17 mouse cellular contexts compared by ENCODE assay signal in genomic region chr1:134342781-134343310, GRCm38 (mm10). TPM values are rescaled to one million over a fixed set of nuclear protein-coding genes. Genes with fewer than 3 reads are reported as not detected.
A peak's percentile ranks its signal among the peaks of the same experiment; 100 is the strongest.
DNase-seq lines count a peak whose midpoint lies in the region; ATAC-seq and TF ChIP-seq lines count a peak whose summit lies in the region.
"Had no signal": no experiment of that assay in that cellular context is flagged by ENCODE, and none has a peak within 500 bp of the region (broad histone marks: within the 10 kb centered on the region; RNA-seq: fewer than 3 reads in every experiment).

No protein-coding gene starts in this region.

- TF ChIP-seq CTCF in cerebellum, adult 2 months (IDR thresholded peaks at IDR 0.05; ENCODE audit: borderline replicate concordance, insufficient read depth, low read depth, low read length): no peak

- H3K27ac ChIP-seq in cerebellum, adult 2 months (ENCODE audit: insufficient read depth, low read length): peak overlapping the region; percentile 94
- peak overlapping the region; percentile 91 for H3K27ac ChIP-seq in heart, embryonic 13.5 days (replicated peaks)
- no peak overlapping the region for H3K27ac ChIP-seq in neural tube, embryonic 13.5 days (replicated peaks)
- H3K27ac ChIP-seq: embryonic facial prominence, embryonic 12.5 days; liver, embryonic 15.5 days had no signal

- WGBS in cerebellum, adult 2 months: 16% methylated on average over 8 of the region's 8 CpGs
- 52% methylated on average over 8 of the region's 8 CpGs for WGBS in heart, embryonic 13.5 days
- WGBS in neural tube, embryonic 13.5 days: 85% methylated on average over 8 of the region's 8 CpGs

- peak overlapping the region; percentile 89 for H3K4me2 ChIP-seq in heart, embryonic 13.5 days
- H3K4me2 ChIP-seq in neural tube, embryonic 13.5 days: peak overlapping the region; percentile 79
- H3K4me2 ChIP-seq: liver, embryonic 15.5 days had no signal

- no peaks in the 10 kb centered on the region for H3K27me3 ChIP-seq in cerebellum, adult 2 months (ENCODE audit: control insufficient read depth, insufficient read depth, low read length)
- H3K27me3 ChIP-seq in heart, embryonic 13.5 days (replicated peaks): no peaks in the 10 kb centered on the region
- 0 out of 2 replicates have a peak, but pooled peaks cover 4% of the 10 kb centered on the region for H3K27me3 ChIP-seq in neural tube, embryonic 13.5 days
- H3K27me3 ChIP-seq: embryonic facial prominence, embryonic 12.5 days had no signal

- ATAC-seq in heart, embryonic 13.5 days (ENCODE audit: extremely low read depth, insufficient number of reproducible peaks, low FRiP score, low TSS enrichment): no peak
- ATAC-seq in neural tube, embryonic 13.5 days (ENCODE audit: low read depth): no peak
- ATAC-seq: inflammation-experienced regulatory T-cells, adult 6 months had no signal

- intact Hi-C loops in heart, postnatal 25 days (cut with DNase I): no loop called here

- H3K9me3 ChIP-seq in heart, embryonic 13.5 days: no peaks in the 10 kb centered on the region
- H3K9me3 ChIP-seq in neural tube, embryonic 13.5 days: no peaks in the 10 kb centered on the region
- H3K9me3 ChIP-seq: embryonic facial prominence, embryonic 12.5 days; liver, embryonic 15.5 days had no signal

- TF ChIP-seq POLR2A in cerebellum, adult 2 months (IDR thresholded peaks at IDR 0.05; ENCODE audit: borderline replicate concordance, insufficient read depth, low read length): no peak

- H3K9ac ChIP-seq in heart, embryonic 13.5 days: peak overlapping the region; percentile 83
- H3K9ac ChIP-seq in neural tube, embryonic 13.5 days: no peak overlapping the region
- H3K9ac ChIP-seq: embryonic facial prominence, embryonic 12.5 days; liver, embryonic 15.5 days had no signal

- DNase-seq in cerebellum, adult 2 months: peak; percentile 48 to 60
- no peak for DNase-seq in cerebellum, adult 11 months
- DNase-seq in heart, postnatal 25 days (ENCODE audit: low spot score): no peak
- DNase-seq in neural tube, embryonic 10.5 days (ENCODE audit: extremely low spot score, low spot score): no peak
- DNase-seq in adrenal gland, postnatal 36 days: no peak
- no peak for DNase-seq in spleen, adult 18-20 months
- DNase-seq: kidney, postnatal 36 days; right cerebral cortex, postnatal 25 days had no signal

- peak overlapping the region; percentile 86 for H3K4me3 ChIP-seq in cerebellum, adult 2 months (replicated peaks; ENCODE audit: insufficient read depth, low read depth, low read length)
- H3K4me3 ChIP-seq in heart, embryonic 13.5 days: peak overlapping the region; percentile 60
- H3K4me3 ChIP-seq in neural tube, embryonic 13.5 days: peak overlapping the region; percentile 53; the same call in 1 of the 2 replicates
- H3K4me3 ChIP-seq: liver, embryonic 15.5 days had no signal

- peaks cover 21% of the 10 kb centered on the region for H3K36me3 ChIP-seq in heart, embryonic 13.5 days
- peaks cover 20% of the 10 kb centered on the region for H3K36me3 ChIP-seq in neural tube, embryonic 13.5 days

- H3K4me1 ChIP-seq in cerebellum, adult 2 months (ENCODE audit: control insufficient read depth, insufficient read depth, low read length): peaks cover 17% of the 10 kb centered on the region
- H3K4me1 ChIP-seq in heart, embryonic 13.5 days: peaks cover 74% of the 10 kb centered on the region
- peaks cover 30% of the 10 kb centered on the region for H3K4me1 ChIP-seq in neural tube, embryonic 13.5 days (replicated peaks)
- H3K4me1 ChIP-seq: embryonic facial prominence, embryonic 12.5 days had no signal

RNA-seq across cellular contexts. Expression of gene Ppfia4, which starts 10.1 kb away (rescaled TPM):
- 192 and 220 TPM in 2 replicates for polyA plus RNA-seq in cerebellum, adult 2 months (2012; rRNA removed)
- polyA plus RNA-seq in heart, embryonic 13.5 days (2015; fragmentation: Nextera tagmentation; extraction: Ambion mirVana): 10.9 and 12.6 TPM in 2 replicates
- total RNA-seq in heart, postnatal 25 days (2021): 1 to 10 TPM; 1.6 to 1.9 TPM
- 10.9 and 11.7 TPM in 2 replicates for polyA plus RNA-seq in neural tube, embryonic 13.5 days (2015; fragmentation: Nextera tagmentation; extraction: Ambion mirVana)
- total RNA-seq in adrenal gland, postnatal 36 days (2021): 1 to 10 TPM in 1 of 2 experiments, under 1 TPM in 1; 0.60 to 1.1 TPM

RNA-seq across cellular contexts. Expression of gene Tmem183a, which starts 18.9 kb away (rescaled TPM):
- polyA plus RNA-seq in cerebellum, adult 2 months (2012; rRNA removed): 66.2 and 68.4 TPM in 2 replicates
- polyA plus RNA-seq in heart, embryonic 13.5 days (2015; fragmentation: Nextera tagmentation; extraction: Ambion mirVana): 54.0 and 63.0 TPM in 2 replicates
- total RNA-seq in heart, postnatal 25 days (2021): 10 to 100 TPM; 19.4 to 19.8 TPM
- polyA plus RNA-seq in neural tube, embryonic 13.5 days (2015; fragmentation: Nextera tagmentation; extraction: Ambion mirVana): 105 and 117 TPM in 2 replicates
- 10 to 100 TPM; 49.2 to 52.6 TPM for total RNA-seq in adrenal gland, postnatal 36 days (2021)

RNA-seq across cellular contexts. Expression of gene 4933406M09Rik, which starts 42.9 kb away (rescaled TPM):
- not detected in 2 replicates for polyA plus RNA-seq in cerebellum, adult 2 months (2012; rRNA removed)
- polyA plus RNA-seq in heart, embryonic 13.5 days (2015; fragmentation: Nextera tagmentation; extraction: Ambion mirVana): not detected in 2 replicates
- not detected for total RNA-seq in heart, postnatal 25 days (2021)
- polyA plus RNA-seq in neural tube, embryonic 13.5 days (2015; fragmentation: Nextera tagmentation; extraction: Ambion mirVana): not detected in 2 replicates
- total RNA-seq in adrenal gland, postnatal 36 days (2021): not detected
- total RNA-seq: left cerebral cortex, adult 8-10 months had no signal
- polyA plus RNA-seq: embryonic facial prominence, embryonic 12.5 days; G1E; inflammation-experienced regulatory T-cells, adult 6 months; liver, embryonic 15.5 days; stomach, embryonic 14.5 days had no signal

RNA-seq across cellular contexts. Expression of gene Myog, which starts 53.1 kb away (rescaled TPM):
- 0.06 TPM in 1 of 2 replicates, not detected in the other for polyA plus RNA-seq in cerebellum, adult 2 months (2012; rRNA removed)
- 1.5 and 3.5 TPM in 2 replicates for polyA plus RNA-seq in heart, embryonic 13.5 days (2015; fragmentation: Nextera tagmentation; extraction: Ambion mirVana)
- total RNA-seq in heart, postnatal 25 days (2021): not detected
- polyA plus RNA-seq in neural tube, embryonic 13.5 days (2015; fragmentation: Nextera tagmentation; extraction: Ambion mirVana): 5.2 and 21.7 TPM in 2 replicates
- total RNA-seq in adrenal gland, postnatal 36 days (2021): not detected
- total RNA-seq: G1E; left cerebral cortex, adult 8-10 months; neutrophil, adult 5-6 weeks had no signal
- polyA plus RNA-seq: G1E; inflammation-experienced regulatory T-cells, adult 6 months had no signal

Comparison
In these comparisons a context has a peak if more than half of its experiments do, and no peak if none do; other contexts are left out.
1. DNase-seq: peak in cerebellum, adult 2 months (2 of 2); none in cerebellum, adult 11 months (single experiment), heart, postnatal 25 days (single experiment), neural tube, embryonic 10.5 days (single experiment), adrenal gland, postnatal 36 days (0 of 2) and spleen, adult 18-20 months (0 of 2).
2. RNA of gene Ppfia4, which starts 10.1 kb away (polyA plus RNA-seq): 192 to 220 TPM in cerebellum, adult 2 months; 10.9 to 12.6 TPM in heart, embryonic 13.5 days and 10.9 to 11.7 TPM in neural tube, embryonic 13.5 days; every median in the first group is over 10 times any median in the second.
3. Peak in every context shown above with its lines, with median percentiles within 50 percentile points of each other: H3K4me3 ChIP-seq.